Mouse (Mus musculus) forebrain, postnatal 0 days (tissue): Measurements from ENCODE around the gene Ppfibp2. TPM values are rescaled to one million over a fixed set of nuclear protein-coding genes. Genes with fewer than 3 reads are reported as not detected.
A peak's percentile ranks its signal among the peaks of the same experiment; 100 is the strongest.

Source experiments
- ATAC-seq: fragments of 200-750 bp; cut with Nextera tagmentation; 2 replicates; pipeline ENCODE4 v1.8.0; 2017; ENCODE audit warnings: mild to moderate bottlenecking, moderate library complexity
- DNase-seq: peaks from one replicate; pipeline ENCODE4 v3.0.0-alpha.2; 2015
- H3K27ac ChIP-seq: fragments of 300-500 bp; sonication (generic); 2 replicates; pipeline ENCODE4 v1.5.1; 2014; ENCODE audit warnings: low read depth, mild to moderate bottlenecking, antibody characterized with exemption, low read length, moderate library complexity, mixed read lengths
- H3K27me3 ChIP-seq: fragments of 300-500 bp; sonication (generic); 2 replicates; pipeline ENCODE4 v1.6.1; 2014; ENCODE audit warnings: mild to moderate bottlenecking, low read length, mixed read lengths; ENCODE audit not compliant: insufficient read depth
- H3K36me3 ChIP-seq: fragments of 300-500 bp; sonication (generic); 2 replicates; pipeline ENCODE4 v1.6.1; 2014; ENCODE audit warnings: mild to moderate bottlenecking, moderate library complexity; ENCODE audit not compliant: insufficient read depth
- H3K4me1 ChIP-seq: fragments of 300-500 bp; sonication (generic); 2 replicates; pipeline ENCODE4 v1.6.1; 2014; ENCODE audit warnings: antibody characterized with exemption; ENCODE audit not compliant: insufficient read depth
- H3K4me2 ChIP-seq: fragments of 300-500 bp; sonication (generic); 2 replicates; pipeline ENCODE4 v1.6.1; 2014; ENCODE audit warnings: low read depth, mild to moderate bottlenecking, moderate library complexity
- H3K4me3 ChIP-seq: fragments of 300-500 bp; sonication (generic); 2 replicates; pipeline ENCODE4 v1.5.1; 2014; ENCODE audit warnings: low read depth, low read length, mixed read lengths
- H3K9ac ChIP-seq: fragments of 300-500 bp; sonication (generic); 2 replicates; pipeline ENCODE4 v1.6.1; 2014; ENCODE audit warnings: mild to moderate bottlenecking
- H3K9me3 ChIP-seq: fragments of 300-500 bp; sonication (generic); 2 replicates; pipeline ENCODE4 v1.6.1; 2016; ENCODE audit warnings: low read length
- CTCF ChIP-seq: sonication (generic); IDR thresholded peaks from 2 replicates; pipeline ENCODE4 v1.5.1; 2016; ENCODE audit warnings: antibody characterized with exemption, control low read depth, low read depth
- WGBS: fragments of 180-500 bp; shearing (Covaris S2); extraction: QIAGEN DNeasy Blood & Tissue Kit; methylation state at CpG from one replicate; pipeline ENCODE4 v1.1.7; 2014; 5-methylcytosine and 5-hydroxymethylcytosine counted together
- polyA plus RNA-seq: library from polyadenylated mRNA; unstranded; fragments of >200 nt; fragmentation: Nextera tagmentation; extraction: Ambion mirVana; gene quantifications from 2 replicates; pipeline ENCODE4 v1.2.1, GENCODE M21; 2015
- total RNA-seq: library from RNA; depleted of rRNA; stranded (reverse); fragments of >200 nt; gene quantifications from 2 replicates; pipeline ENCODE4 v1.2.3, GENCODE M21; 2014

Ppfibp2 gene
- total and polyA plus RNA-seq, 2 experiments from 2014 or later: 1.2 to 3.1 TPM

DNA sequence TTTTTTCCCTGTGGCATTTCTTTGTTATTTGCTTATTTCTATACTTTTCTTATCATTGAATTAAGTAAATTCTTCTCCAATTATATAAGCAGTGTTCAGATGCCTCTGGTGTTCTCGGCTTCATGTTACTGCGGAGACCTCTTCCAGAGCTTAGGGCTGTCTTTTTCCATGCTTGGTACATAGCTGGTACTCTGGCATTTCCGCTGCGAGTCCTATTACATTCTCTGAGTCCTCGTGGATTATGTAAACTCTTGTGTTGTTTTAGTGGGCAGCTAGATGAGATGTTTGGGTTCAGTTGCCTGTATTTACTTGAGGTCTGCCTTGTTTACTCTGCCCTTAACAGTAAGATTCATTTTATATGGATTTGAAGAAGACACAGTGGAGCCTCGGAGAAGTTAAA lies 30.8 kb downstream of the Ppfibp2 start:
- Histone ChIP-seq H3K27ac (no peak overlapping the region), H3K4me1 (no peaks in the 10 kb centered on the region), H3K36me3 (no peaks in the 10 kb centered on the region), H3K4me2 (no peak overlapping the region), H3K27me3 (no peaks in the 10 kb centered on the region), H3K4me3 (no peak overlapping the region), H3K9me3 (no peaks in the 10 kb centered on the region), H3K9ac (no peak overlapping the region)
- ATAC-seq (no peak), DNase-seq (no peak)
- 87% methylated on average over 6 of the region's 6 CpGs for WGBS
- TF ChIP-seq CTCF: no peak

DNA sequence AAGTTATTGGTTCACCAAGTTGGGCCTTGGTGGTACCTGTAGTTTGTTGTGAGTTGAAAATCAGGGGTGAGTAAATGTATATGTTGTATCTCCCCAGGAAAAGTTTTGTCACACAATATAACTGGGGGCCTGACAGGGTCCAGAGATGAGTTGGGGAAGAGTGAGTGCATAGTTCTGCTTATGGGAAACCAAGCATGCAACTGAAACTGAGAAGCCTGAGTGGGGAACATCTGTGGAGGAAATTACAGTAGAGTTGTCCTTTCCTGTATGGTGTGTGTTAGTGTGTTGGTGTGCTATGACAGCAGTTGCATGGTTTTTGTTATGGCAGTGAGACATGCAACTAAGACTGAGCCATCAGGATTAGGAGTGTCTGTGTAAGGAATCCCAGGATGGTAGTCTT lies 33.4 kb downstream of the Ppfibp2 start:
- H3K4me3 ChIP-seq: no peak overlapping the region
- H3K9ac ChIP-seq: no peak overlapping the region
- no peak overlapping the region for H3K4me2 ChIP-seq
- ATAC-seq (no peak), DNase-seq (no peak)
- H3K27ac ChIP-seq: no peak overlapping the region
- no peaks in the 10 kb centered on the region for H3K4me1 ChIP-seq
- H3K9me3 ChIP-seq: no peaks in the 10 kb centered on the region
- TF ChIP-seq CTCF: no peak
- no peaks in the 10 kb centered on the region for H3K36me3 ChIP-seq
- H3K27me3 ChIP-seq: no peaks in the 10 kb centered on the region

DNA sequence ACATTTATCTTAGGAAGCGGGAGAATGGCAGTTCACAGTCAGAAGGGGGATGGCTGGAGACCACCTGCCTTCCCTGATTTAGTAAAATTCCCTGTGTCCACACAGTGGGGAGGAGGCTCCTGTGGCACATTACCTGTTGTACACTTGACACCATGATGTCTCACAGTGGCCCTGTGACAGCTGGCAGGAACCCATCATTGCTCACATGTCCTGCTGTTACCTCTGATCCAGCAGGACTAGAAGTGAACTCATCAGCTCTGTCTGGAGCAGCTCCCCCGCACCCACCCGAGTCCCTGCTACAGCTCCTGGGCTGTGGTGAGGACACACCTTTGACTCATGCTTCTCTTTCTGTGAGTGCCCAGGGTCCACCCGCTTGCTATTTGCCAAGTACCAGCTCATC lies 38.2 kb downstream of the Ppfibp2 start:
- no peak overlapping the region for H3K27ac ChIP-seq
- no peak overlapping the region for H3K9ac ChIP-seq
- ATAC-seq (no peak), DNase-seq (no peak)
- no peaks in the 10 kb centered on the region for H3K36me3 ChIP-seq
- H3K4me3 ChIP-seq: no peak overlapping the region
- no peaks in the 10 kb centered on the region for H3K27me3 ChIP-seq
- no peak for TF ChIP-seq CTCF
- no peaks in the 10 kb centered on the region for H3K9me3 ChIP-seq
- no peaks in the 10 kb centered on the region for H3K4me1 ChIP-seq
- H3K4me2 ChIP-seq: no peak overlapping the region
- 93% methylated on average over 4 of the region's 4 CpGs for WGBS

DNA sequence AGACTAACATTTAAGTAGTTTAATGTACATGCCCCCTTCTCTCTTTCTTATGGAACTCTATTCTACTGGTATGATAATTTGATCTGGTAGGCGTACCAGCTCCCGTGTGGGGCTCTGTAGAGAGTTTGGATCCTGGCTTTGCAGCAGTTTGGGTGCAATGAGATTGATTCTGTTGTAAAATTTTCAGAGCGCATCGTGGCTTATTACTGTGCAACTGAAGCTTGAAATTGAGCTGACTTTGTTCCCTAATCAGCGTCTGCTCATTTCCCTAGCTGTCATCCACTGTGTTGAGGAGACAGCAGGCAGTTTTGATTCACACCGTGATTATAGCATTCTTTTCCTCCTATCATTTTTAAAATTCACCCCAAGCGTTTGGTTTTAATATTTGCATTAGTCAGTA lies 42.4 kb downstream of the Ppfibp2 start:
- ATAC-seq (peak; percentile 82; the same call in 1 of the 2 replicates), DNase-seq (no peak)
- no peak for TF ChIP-seq CTCF
- Histone ChIP-seq H3K4me2 (no peak overlapping the region), H3K4me3 (no peak overlapping the region), H3K9ac (no peak overlapping the region), H3K4me1 (no peaks in the 10 kb centered on the region), H3K27me3 (no peaks in the 10 kb centered on the region), H3K9me3 (no peaks in the 10 kb centered on the region), H3K36me3 (no peaks in the 10 kb centered on the region), H3K27ac (no peak overlapping the region)
- 73% methylated on average over 7 of the region's 7 CpGs for WGBS

DNA sequence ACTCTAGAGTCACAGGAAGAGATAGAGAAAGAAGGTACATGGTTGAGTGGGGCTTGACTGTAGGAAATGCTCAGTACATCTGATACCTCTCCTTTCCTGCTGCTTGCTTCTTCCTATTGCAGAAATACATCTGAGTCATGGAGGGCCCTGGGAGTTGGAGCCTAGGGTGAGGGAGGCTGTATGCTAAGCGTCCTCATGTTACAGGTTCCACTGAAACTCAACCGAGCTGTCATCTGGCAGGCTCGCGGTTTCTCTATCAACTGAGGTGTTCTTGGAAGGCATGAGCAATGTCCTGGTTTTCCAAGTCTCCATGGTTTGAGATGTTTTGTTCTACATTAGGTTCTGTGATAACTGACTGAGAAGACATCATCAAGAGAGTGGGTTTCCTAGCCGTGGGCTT lies 43.0 kb downstream of the Ppfibp2 start:
- Histone ChIP-seq H3K4me1 (no peaks in the 10 kb centered on the region), H3K27me3 (no peaks in the 10 kb centered on the region), H3K36me3 (no peaks in the 10 kb centered on the region), H3K4me3 (no peak overlapping the region), H3K9me3 (no peaks in the 10 kb centered on the region), H3K27ac (no peak overlapping the region), H3K4me2 (no peak overlapping the region), H3K9ac (no peak overlapping the region)
- TF ChIP-seq CTCF: no peak
- 90% methylated on average over 5 of the region's 5 CpGs for WGBS
- no peak for ATAC-seq
- DNase-seq: no peak

DNA sequence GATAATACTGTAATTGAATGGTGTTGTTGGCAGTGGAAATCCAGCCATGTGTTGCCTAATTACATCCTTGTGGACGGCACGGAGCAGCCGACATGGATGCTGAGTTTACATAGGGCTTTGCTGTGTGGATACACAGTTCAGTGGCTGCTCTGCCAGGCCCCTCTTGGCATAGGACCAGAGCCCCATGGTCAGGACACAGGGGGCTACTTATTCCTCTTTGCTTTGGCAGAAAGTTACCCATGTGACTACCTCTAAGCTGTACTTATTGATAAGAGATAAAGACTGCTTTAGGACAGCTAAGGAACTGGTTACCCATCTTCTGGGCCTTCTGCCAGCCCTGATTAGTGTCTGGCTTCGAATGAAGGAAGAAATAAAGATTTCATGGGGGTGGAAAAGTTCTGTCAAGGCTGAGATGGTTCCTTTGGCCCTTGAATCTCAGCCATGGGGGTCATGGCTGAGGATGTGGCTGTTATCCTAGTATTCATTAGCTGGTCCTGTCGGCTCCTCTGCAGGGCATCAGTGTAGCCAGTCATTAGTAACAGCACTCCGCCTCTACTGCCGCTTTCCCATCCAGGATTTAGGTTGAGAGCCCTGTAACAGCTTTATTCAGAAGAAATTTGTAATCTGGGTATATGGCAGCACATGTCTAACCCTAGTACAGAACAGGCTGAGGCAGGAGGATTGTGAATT lies 47.7 kb downstream of the Ppfibp2 start:
- DNase-seq: peak; percentile 39

DNA sequence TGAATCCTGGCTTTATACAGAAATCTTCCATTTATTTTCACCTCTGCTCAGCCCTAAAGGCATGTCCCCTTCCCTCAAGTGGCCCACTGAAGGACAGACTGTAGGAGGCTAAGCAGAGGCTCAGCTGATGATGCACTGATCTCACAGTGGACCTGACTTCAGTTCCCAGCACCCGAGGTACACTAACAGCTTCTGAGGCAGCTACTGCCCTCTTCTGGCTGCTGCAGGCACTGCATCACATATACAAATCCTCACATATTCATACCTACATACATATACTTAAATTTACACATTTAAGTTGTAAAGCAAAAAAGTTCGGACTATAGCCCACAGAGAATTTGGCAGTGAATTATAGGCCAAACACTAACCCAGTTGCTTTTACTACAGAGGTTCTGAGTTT lies 50.0 kb downstream of the Ppfibp2 start:
- no peak for ATAC-seq

More for the DNA sequence above, 47.7 kb downstream of the Ppfibp2 start:
- no peak overlapping the region for H3K4me2 ChIP-seq
- H3K9ac ChIP-seq: no peak overlapping the region
- 42% methylated on average over 7 of the region's 7 CpGs for WGBS
- H3K9me3 ChIP-seq: no peaks in the 10 kb centered on the region
- no peaks in the 10 kb centered on the region for H3K36me3 ChIP-seq
- ATAC-seq: peak; percentile 86
- H3K4me3 ChIP-seq: no peak overlapping the region
- H3K27ac ChIP-seq: no peak overlapping the region
- TF ChIP-seq CTCF: no peak
- no peaks in the 10 kb centered on the region for H3K27me3 ChIP-seq
- no peaks in the 10 kb centered on the region for H3K4me1 ChIP-seq

More for the DNA sequence above, 50.0 kb downstream of the Ppfibp2 start:
- DNase-seq: no peak
- Histone ChIP-seq H3K9me3 (no peaks in the 10 kb centered on the region), H3K27me3 (no peaks in the 10 kb centered on the region), H3K4me1 (no peaks in the 10 kb centered on the region), H3K9ac (no peak overlapping the region), H3K27ac (no peak overlapping the region), H3K4me2 (no peak overlapping the region), H3K36me3 (no peaks in the 10 kb centered on the region), H3K4me3 (no peak overlapping the region)
- TF ChIP-seq CTCF: peak; percentile 16; the same call in 1 of the 2 replicates
- 93% methylated on average over 2 of the region's 2 CpGs for WGBS
